Mouse (Mus musculus): ENCODE data around the gene Pola2.

GRCm38 (mm10) chr19:5975112-5975511 lies 11.1 kb upstream of the Pola2 start:
- no peak for TF ChIP-seq POLR2A (IDR thresholded peaks at IDR 0.05; ENCODE audit: low read depth, low read length)
- TF ChIP-seq CTCF (IDR thresholded peaks at IDR 0.05; ENCODE audit: extremely low read depth, insufficient read depth, insufficient read length, insufficient replicate concordance): no peak
